Mouse (Mus musculus) MEL (cell line): ENCODE data around the gene Rbm5.

Experiments
- CHD2 ChIP-seq: IDR thresholded peaks from 2 replicates; pipeline ENCODE4 v1.6.1; 2011; ENCODE audit warnings: low read length, improper control_type of control experiment
- CTCF ChIP-seq, 3 experiments: IDR thresholded peaks in 2 of 3; conservative IDR thresholded peaks in 1 of 3; 2 replicates each; pipeline ENCODE4 v1.5.1; 2011 to 2012; ENCODE audit warnings: low read length in 3 of 3, low read depth in 2 of 3, mild to moderate bottlenecking in 2 of 3, improper control_type of control experiment in 1 of 3, inconsistent platforms in 1 of 3, mixed read lengths in 1 of 3, moderate library complexity in 1 of 3; ENCODE audit not compliant: control insufficient read depth in 1 of 3, insufficient read depth in 1 of 3, poor library complexity in 1 of 3, severe bottlenecking in 1 of 3
- E2F4 ChIP-seq: IDR thresholded peaks from 2 replicates; pipeline ENCODE4 v1.6.1; 2011; ENCODE audit warnings: low read depth, low read length, improper control_type of control experiment, borderline replicate concordance
- ELF1 ChIP-seq: IDR thresholded peaks from 2 replicates; pipeline ENCODE4 v1.6.1; 2014; ENCODE audit warnings: low read depth, mild to moderate bottlenecking, inconsistent platforms, low read length, improper control_type of control experiment, moderate library complexity
- EP300 ChIP-seq, 2 experiments: IDR thresholded peaks; 2 replicates each; pipeline ENCODE4 v1.6.1; 2011; ENCODE audit warnings: improper control_type of control experiment in 2 of 2, low read length in 2 of 2, low read depth in 1 of 2, mild to moderate bottlenecking in 1 of 2
- POLR2A ChIP-seq, 2 experiments: IDR thresholded peaks; 2 replicates each; pipeline ENCODE4 v1.6.1; 2011 to 2012; ENCODE audit warnings: low read length in 2 of 2, mild to moderate bottlenecking in 2 of 2, control low read depth in 1 of 2, improper control_type of control experiment in 1 of 2, low read depth in 1 of 2, moderate library complexity in 1 of 2; ENCODE audit not compliant: control insufficient read depth in 1 of 2, insufficient read depth in 1 of 2, poor library complexity in 1 of 2
- POLR2AphosphoS5 ChIP-seq: IDR thresholded peaks from 2 replicates; pipeline ENCODE4 v1.6.1; 2012; ENCODE audit warnings: low read depth, borderline replicate concordance, mild to moderate bottlenecking, inconsistent platforms, low read length, moderate library complexity, mixed read lengths
- TAL1 ChIP-seq: IDR thresholded peaks from 2 replicates; pipeline ENCODE4 v1.6.1; 2012; ENCODE audit warnings: mild to moderate bottlenecking, inconsistent platforms, low read length, moderate library complexity, mixed read lengths

GRCm38 (mm10) chr9:107782536-107783203 is 11.9 kb upstream of the Rbm5 start:
- TF ChIP-seq EP300 (IDR thresholded peaks at IDR 0.05; ENCODE audit: low read depth in 1 of 2, low read length in 2 of 2): no peak
- no peak for TF ChIP-seq CTCF (IDR thresholded peaks at IDR 0.05 in 2 of 3, conservative IDR thresholded peaks at IDR 0.05 in 1 of 3; ENCODE audit: control insufficient read depth in 1 of 3, insufficient read depth in 1 of 3, low read depth in 2 of 3, low read length in 3 of 3, poor library complexity in 1 of 3, severe bottlenecking in 1 of 3)
- no peak for TF ChIP-seq ELF1
- TF ChIP-seq POLR2AphosphoS5: no peak
- no peak for TF ChIP-seq TAL1
- no peak for TF ChIP-seq E2F4
- no peak for TF ChIP-seq POLR2A (IDR thresholded peaks at IDR 0.05; ENCODE audit: control insufficient read depth in 1 of 2, insufficient read depth in 1 of 2, low read depth in 1 of 2, low read length in 2 of 2, poor library complexity in 1 of 2)
- TF ChIP-seq CHD2: no peak
